Mouse (Mus musculus): ENCODE measurements at regions not wholly inside any gene's neighbourhood (a gene's known extent, or its start where the extent isn't known, plus 50 kb on each side); places are given as distances from the start of the nearest gene placed in this dataset.

- Histone ChIP-seq H3K27ac (peak overlapping the region; percentile 90), H3K79me2 (ENCODE audit: inconsistent target) (no peaks in the 10 kb centered on the region), H3K36me3 (ENCODE audit: inconsistent target) (no peaks in the 10 kb centered on the region), H3K4me3 (ENCODE audit: inconsistent target) (no peak overlapping the region)
- WGBS (ENCODE audit: missing documents) = 86% methylated on average over 3 of the region's 4 CpGs
Observed at GRCm38 (mm10) chr4:53228444-53228843, 68.7 kb upstream of the Abca1 start.

DNA sequence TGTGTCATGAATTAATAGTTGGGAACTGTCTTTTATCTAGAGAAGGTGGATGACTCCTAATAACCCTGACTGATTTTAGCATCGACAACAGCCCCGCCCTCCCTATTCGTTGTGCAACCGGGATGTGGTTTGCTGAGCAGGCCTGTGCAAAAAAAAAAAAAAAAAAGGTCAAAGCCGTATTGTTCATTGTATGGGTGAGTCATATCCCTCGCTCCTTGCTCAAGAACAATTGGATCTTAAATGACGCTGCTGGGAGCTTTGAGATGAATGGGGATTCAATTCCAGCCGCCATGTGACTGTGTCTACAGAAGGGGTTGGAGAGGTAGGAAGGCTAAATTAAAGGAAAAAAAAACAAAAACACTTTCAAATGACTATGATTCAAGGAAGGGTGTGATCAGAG lies 68.1 kb upstream of the Abca1 start:
- 4% methylated on average over 8 of the region's 8 CpGs for WGBS (ENCODE audit: missing documents)
- H3K27ac ChIP-seq = peak overlapping the region; percentile 90
- H3K79me2 ChIP-seq (ENCODE audit: inconsistent target) = no peaks in the 10 kb centered on the region
- no peaks in the 10 kb centered on the region for H3K36me3 ChIP-seq (ENCODE audit: inconsistent target)
- no peak overlapping the region for H3K4me3 ChIP-seq (ENCODE audit: inconsistent target)

DNA sequence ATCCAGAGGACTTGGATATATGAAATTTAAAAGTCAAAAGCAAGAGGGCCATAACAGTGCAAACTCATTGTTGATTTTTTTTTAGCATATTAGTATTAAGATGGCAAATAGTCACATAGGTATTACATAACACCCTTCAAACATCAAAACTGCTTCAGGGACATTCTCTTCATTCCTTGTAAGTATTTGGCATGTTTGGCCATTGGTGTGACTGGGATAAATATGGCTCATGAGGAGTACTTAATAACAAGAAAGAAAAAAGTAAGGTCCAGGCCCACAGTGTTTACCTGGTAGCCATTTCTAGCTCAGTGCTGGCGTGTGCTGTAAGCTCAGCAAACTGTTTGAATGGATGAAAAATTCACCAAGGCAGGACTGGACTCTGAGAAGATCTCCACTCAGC lies 67.4 kb upstream of the Abca1 start:
- Histone ChIP-seq H3K27ac (peak overlapping the region; percentile 90), H3K79me2 (ENCODE audit: inconsistent target) (no peaks in the 10 kb centered on the region), H3K36me3 (ENCODE audit: inconsistent target) (no peaks in the 10 kb centered on the region), H3K4me3 (ENCODE audit: inconsistent target) (no peak overlapping the region)
- 92% methylated on average over 1 of the region's 1 CpGs for WGBS (ENCODE audit: missing documents)

GRCm38 (mm10) chr4:53226376-53226775 lies 66.7 kb upstream of the Abca1 start:
- Histone ChIP-seq H3K79me2 (ENCODE audit: inconsistent target) (no peaks in the 10 kb centered on the region), H3K4me3 (ENCODE audit: inconsistent target) (no peak overlapping the region), H3K27ac (no peak overlapping the region), H3K36me3 (ENCODE audit: inconsistent target) (no peaks in the 10 kb centered on the region)
- WGBS (ENCODE audit: missing documents) = 91% methylated on average over 3 of the region's 3 CpGs

DNA sequence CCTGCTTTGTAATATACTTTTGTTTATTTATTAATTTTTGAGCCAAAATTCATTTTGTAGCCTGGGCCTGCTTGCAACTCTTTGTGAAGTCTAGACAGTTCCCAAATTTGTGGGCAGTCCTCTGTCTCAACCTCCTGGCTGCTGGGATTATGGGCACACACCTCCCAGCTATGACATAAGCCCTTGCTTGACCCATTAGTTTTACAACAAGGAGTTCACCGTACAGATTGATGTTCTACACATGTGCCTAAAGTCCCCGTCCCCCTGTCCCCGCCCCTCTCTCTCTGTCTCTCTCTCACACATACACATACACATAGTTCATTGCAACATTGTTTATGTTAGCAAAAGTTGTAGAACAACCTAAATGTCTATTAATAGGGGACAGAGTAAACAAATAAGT lies 63.7 kb upstream of the Abca1 start:
- WGBS (ENCODE audit: missing documents) = 97% methylated on average over 3 of the region's 3 CpGs
- Histone ChIP-seq H3K4me3 (ENCODE audit: inconsistent target) (no peak overlapping the region), H3K79me2 (ENCODE audit: inconsistent target) (no peaks in the 10 kb centered on the region), H3K36me3 (ENCODE audit: inconsistent target) (no peaks in the 10 kb centered on the region), H3K27ac (no peak overlapping the region)

DNA sequence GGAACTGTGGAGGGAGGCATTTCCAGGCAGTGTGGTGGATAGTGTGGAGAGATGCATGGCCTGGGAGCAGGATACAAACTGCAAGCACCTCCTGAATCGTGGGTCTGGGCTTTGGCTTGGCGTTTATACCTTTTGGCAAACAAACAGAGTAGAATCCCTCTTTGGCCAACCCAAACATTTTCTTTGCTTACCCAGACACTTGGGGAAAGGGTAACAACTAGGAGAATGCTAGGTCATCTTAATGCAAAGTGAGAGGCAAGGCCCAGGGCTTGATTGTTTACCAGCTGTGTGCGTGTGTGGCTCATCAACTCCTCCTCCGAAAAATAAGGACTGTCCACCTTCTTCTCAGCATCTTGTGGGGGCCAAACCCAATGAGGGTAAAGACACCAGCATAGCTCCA lies 61.1 kb upstream of the Abca1 start:
- no peaks in the 10 kb centered on the region for H3K36me3 ChIP-seq (ENCODE audit: inconsistent target)
- WGBS (ENCODE audit: missing documents) = 93% methylated on average over 4 of the region's 4 CpGs

GRCm38 (mm10) chr4:53219351-53219750 lies 59.7 kb upstream of the Abca1 start:
- Histone ChIP-seq H3K27ac (no peak overlapping the region), H3K36me3 (ENCODE audit: inconsistent target) (no peaks in the 10 kb centered on the region), H3K4me3 (ENCODE audit: inconsistent target) (no peak overlapping the region), H3K79me2 (ENCODE audit: inconsistent target) (no peaks in the 10 kb centered on the region)
- 100% methylated on average over 3 of the region's 3 CpGs for WGBS (ENCODE audit: missing documents)

More for the DNA sequence above, 61.1 kb upstream of the Abca1 start:
- Histone ChIP-seq H3K79me2 (ENCODE audit: inconsistent target) (no peaks in the 10 kb centered on the region), H3K27ac (no peak overlapping the region), H3K4me3 (ENCODE audit: inconsistent target) (no peak overlapping the region)

DNA sequence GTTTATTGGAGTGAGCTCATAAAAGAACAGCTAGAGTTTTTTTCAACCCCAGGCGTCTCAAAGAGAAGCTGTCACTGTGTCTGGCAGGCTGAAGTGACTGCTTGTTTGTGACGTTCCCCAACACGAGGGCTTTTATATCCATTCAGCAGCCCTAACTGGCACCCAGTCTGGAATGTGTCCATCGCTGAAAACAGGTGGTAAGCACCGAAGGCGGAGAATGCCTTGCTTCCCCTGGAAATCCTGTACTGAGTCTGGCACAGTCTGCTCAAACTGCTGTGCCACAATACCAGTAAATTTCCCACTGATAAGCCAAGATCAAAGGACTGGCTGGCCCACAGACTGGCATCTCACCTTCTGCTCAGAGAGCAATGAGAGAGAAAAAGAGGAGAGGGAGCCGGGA lies 59.1 kb upstream of the Abca1 start:
- Histone ChIP-seq H3K79me2 (ENCODE audit: inconsistent target) (no peaks in the 10 kb centered on the region), H3K27ac (no peak overlapping the region), H3K36me3 (ENCODE audit: inconsistent target) (no peaks in the 10 kb centered on the region), H3K4me3 (ENCODE audit: inconsistent target) (no peak overlapping the region)
- 65% methylated on average over 7 of the region's 7 CpGs for WGBS (ENCODE audit: missing documents)

DNA sequence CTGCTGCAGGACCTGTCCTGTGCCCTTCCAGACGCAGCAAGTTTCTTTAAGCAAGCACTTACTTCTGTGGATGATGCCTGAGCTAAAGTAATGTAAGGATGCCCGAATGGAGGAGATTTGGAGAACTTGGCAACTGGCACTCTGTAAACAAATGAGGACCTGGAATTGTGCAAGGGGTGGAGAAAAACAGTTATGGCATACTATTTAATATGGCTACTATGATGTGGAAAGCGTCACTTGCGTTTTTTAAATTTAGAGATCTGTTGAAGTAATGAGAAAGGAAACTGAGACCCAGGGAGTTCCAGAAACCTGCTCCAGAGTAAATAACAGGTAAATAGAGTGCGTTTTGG lies 58.6 kb upstream of the Abca1 start:
- Histone ChIP-seq H3K4me3 (ENCODE audit: inconsistent target) (peak overlapping the region; percentile 42; the same call in 1 of the 2 replicates), H3K27ac (peak overlapping the region; percentile 58), H3K36me3 (ENCODE audit: inconsistent target) (no peaks in the 10 kb centered on the region), H3K79me2 (ENCODE audit: inconsistent target) (no peaks in the 10 kb centered on the region)
- 42% methylated on average over 5 of the region's 5 CpGs for WGBS (ENCODE audit: missing documents)

DNA sequence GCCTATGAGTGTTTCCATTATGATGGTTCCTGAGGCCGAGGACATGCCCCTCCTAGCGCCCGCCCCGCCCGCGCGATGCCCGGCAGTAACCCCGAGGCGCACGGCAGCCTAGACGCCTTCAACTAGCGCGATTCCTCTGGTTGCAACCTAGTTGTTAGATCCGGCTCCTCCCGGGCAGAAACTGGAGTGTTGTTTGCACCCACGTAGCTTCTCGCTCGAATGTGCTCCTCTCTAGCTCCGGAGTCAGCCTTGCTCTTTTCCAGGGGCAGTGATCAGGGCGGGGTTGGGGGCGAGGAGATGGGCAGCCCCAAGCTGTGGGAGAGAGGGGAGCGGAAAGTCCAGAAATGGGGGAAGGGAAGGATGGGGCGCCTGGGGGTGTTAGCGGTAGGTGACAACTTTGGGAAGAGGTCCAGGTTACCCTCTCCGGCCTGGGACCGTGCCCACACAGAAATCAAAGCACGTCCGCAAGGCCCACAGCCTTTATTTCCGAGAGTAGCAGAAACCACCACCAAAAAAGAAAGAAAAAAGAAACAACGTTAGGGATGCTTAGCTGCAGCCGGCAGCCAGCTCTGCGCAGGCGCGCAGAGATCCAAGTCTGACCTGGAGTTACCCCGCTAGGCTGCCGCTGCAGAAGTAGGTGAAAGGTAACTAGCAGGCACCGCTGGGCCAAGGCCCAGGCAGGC lies 58.1 kb upstream of the Abca1 start:
- H3K27ac ChIP-seq = peak overlapping the region; percentile 58
- peak overlapping the region; percentile 42 for H3K4me3 ChIP-seq (ENCODE audit: inconsistent target)
- H3K36me3 ChIP-seq (ENCODE audit: inconsistent target) = no peaks in the 10 kb centered on the region
- 9% methylated on average over 38 of the region's 38 CpGs for WGBS (ENCODE audit: missing documents)
- H3K79me2 ChIP-seq (ENCODE audit: inconsistent target) = no peaks in the 10 kb centered on the region

DNA sequence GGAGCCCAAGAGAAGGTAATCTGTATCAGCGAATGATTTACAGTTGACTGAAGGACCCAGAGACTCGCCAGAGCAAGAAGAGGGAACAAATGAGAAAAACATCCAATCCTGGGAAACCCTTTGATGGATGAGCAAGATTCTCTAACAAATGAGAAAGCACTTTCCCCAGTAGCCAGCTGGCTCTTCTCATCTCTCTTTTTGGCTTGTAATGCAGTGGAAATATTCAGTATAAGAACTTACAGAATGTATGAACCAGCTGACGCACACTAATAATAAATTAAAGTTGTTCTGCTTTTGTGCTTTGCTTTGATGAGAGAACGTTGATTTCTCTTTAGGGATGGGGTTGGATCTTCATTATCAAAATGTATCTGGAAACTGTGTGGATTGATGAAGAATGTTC lies 52.8 kb upstream of the Abca1 start:
- Histone ChIP-seq H3K79me2 (ENCODE audit: inconsistent target) (no peaks in the 10 kb centered on the region), H3K27ac (no peak overlapping the region), H3K36me3 (ENCODE audit: inconsistent target) (no peaks in the 10 kb centered on the region), H3K4me3 (ENCODE audit: inconsistent target) (no peak overlapping the region)
- WGBS (ENCODE audit: missing documents) = 93% methylated on average over 4 of the region's 4 CpGs

DNA sequence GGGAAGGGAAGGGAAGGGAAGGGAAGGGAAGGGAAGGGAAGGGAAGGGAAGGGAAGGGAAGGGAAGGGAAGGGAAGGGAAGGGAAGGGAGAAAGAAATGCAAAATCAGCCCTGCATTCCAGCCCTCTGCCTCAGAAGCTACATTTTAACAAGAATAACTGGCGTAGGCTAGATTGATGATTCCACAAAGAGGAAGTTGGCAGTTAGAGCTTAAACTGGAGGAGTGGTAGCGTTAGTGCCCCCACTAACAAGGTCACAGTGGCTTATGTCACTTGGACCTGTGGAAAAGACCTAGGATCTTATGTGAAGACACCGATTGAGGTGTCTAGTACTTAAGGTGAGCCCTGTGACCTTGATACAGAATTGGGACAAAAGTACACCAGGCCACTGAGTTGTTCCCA lies 51.0 kb upstream of the Abca1 start:
- no peaks in the 10 kb centered on the region for H3K79me2 ChIP-seq (ENCODE audit: inconsistent target)
- WGBS (ENCODE audit: missing documents) = 61% methylated on average over 3 of the region's 3 CpGs
- no peak overlapping the region for H3K27ac ChIP-seq
- no peaks in the 10 kb centered on the region for H3K36me3 ChIP-seq (ENCODE audit: inconsistent target)
- no peak overlapping the region for H3K4me3 ChIP-seq (ENCODE audit: inconsistent target)

Measured in macrophage (primary cell).